Mouse (Mus musculus): ENCODE results near the gene D430042O09Rik. TPM values are rescaled to one million over a fixed set of nuclear protein-coding genes. Genes with fewer than 3 reads are reported as not detected.

D430042O09Rik gene
- polyA plus RNA-seq, 1 experiment from 2014 or later, result 2.0 TPM

DNA sequence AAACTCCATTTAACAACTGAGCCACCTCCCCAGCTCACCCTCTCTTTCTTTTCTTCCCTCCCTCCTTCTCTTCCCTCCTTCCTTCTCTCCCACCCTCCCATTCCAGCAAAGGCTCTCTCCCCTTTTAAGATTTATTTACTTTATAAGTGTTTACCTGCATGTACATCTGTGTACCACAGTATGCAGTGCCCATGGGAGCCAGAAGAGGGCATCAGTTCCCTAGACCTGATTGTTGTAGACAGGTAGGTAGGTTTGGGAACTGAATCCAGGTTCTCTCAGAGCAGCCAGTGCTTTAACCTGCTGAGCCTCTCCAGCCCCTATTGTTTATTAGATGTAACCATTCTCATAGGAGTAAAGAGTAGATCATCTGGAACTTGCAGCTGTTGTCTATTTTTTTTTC is 14.4 kb downstream of the D430042O09Rik start:
- Histone ChIP-seq H3K36me3 (ENCODE audit: control insufficient read depth, insufficient read depth) (no peaks in the 10 kb centered on the region), H3K4me2 (ENCODE audit: low read depth, low read length) (no peak overlapping the region), H3K9me3 (replicated peaks; ENCODE audit: control insufficient read depth, low read length) (no peaks in the 10 kb centered on the region), H3K27ac (ENCODE audit: low read length) (no peak overlapping the region), H3K9ac (ENCODE audit: low read depth, low read length) (no peak overlapping the region), H3K4me3 (ENCODE audit: low read depth, low read length) (no peak overlapping the region), H3K4me1 (ENCODE audit: control insufficient read depth, low read depth, low read length) (no peaks in the 10 kb centered on the region), H3K27me3 (ENCODE audit: control insufficient read depth, insufficient read depth, low read depth, low read length) (no peaks in the 10 kb centered on the region)
- no peak for ATAC-seq (ENCODE audit: low read depth)

DNA sequence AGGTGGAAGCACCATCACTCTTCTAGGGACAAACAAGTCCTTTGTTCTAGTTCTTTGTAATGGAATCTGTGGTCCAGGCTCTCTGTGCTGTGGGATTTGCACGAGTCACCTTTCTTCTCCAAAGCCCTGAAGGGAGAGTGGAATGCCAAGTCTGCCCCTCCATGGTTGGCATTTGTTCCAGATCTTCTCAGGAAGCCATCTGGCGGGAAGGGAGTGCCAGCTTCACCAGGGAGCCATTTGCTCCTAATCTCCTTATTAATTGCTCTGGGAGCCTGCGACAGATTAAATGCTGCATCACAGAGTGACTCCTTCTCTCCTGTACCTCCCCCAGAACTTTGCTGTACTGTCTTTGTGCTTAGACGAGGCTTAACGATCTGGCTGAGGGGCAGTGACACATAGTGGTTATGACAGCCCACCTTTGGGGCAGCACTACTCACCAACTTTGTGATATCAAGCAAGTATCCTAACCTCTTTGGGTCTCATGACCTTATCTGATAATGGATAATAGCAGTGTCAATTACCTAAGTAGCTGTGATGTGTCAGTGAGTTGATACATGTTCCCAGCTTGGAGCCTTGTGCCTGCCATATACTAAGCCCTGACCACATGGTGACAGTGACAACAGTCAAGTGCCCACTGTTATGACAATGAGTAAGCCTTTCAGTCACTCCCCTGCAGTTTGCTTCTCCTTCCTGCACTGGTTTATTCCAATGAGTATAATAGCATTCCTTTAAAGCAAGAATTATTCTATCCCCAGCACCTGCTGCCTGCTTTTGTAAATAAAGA is 15.7 kb downstream of the D430042O09Rik start:
- 66% methylated on average over 5 of the region's 5 CpGs for WGBS (ENCODE audit: insufficient replicate concordance)
- ATAC-seq (ENCODE audit: low read depth), result no peak
- no peaks in the 10 kb centered on the region for H3K36me3 ChIP-seq (ENCODE audit: control insufficient read depth, insufficient read depth)
- no peaks in the 10 kb centered on the region for H3K9me3 ChIP-seq (replicated peaks; ENCODE audit: control insufficient read depth, low read length)
- no peaks in the 10 kb centered on the region for H3K27me3 ChIP-seq (ENCODE audit: control insufficient read depth, insufficient read depth, low read depth, low read length)
- no peak overlapping the region for H3K4me3 ChIP-seq (ENCODE audit: low read depth, low read length)
- no peak overlapping the region for H3K27ac ChIP-seq (ENCODE audit: low read length)
- H3K4me2 ChIP-seq (ENCODE audit: low read depth, low read length), result no peak overlapping the region
- no peaks in the 10 kb centered on the region for H3K4me1 ChIP-seq (ENCODE audit: control insufficient read depth, low read depth, low read length)
- no peak overlapping the region for H3K9ac ChIP-seq (ENCODE audit: low read depth, low read length)

DNA sequence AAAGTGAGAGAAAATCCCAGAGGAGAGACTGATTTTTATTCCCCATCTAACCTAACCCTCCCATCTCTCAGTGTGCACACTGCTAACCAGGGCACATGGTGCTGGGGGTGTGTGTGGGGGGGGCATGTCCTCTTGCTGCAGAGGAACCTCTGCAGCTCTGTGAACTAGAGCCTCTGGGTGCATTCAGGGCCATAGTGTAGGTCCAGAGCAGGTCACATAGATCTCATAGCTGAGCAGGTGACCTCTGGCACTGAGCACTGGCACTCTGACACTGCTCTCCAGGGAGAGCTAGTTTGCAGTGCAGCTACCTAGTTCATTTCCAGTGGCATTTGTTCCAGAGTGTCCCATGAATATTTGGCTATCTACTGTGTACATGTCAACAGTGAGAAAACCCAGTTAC is 24.0 kb downstream of the D430042O09Rik start:
- Histone ChIP-seq H3K27ac (ENCODE audit: low read length) (no peak overlapping the region), H3K36me3 (ENCODE audit: control insufficient read depth, insufficient read depth) (no peaks in the 10 kb centered on the region), H3K27me3 (ENCODE audit: control insufficient read depth, insufficient read depth, low read depth, low read length) (no peaks in the 10 kb centered on the region), H3K4me2 (ENCODE audit: low read depth, low read length) (no peak overlapping the region), H3K4me1 (ENCODE audit: control insufficient read depth, low read depth, low read length) (peaks cover 2% of the 10 kb centered on the region; the same call in 1 of the 2 replicates), H3K9me3 (replicated peaks; ENCODE audit: control insufficient read depth, low read length) (no peaks in the 10 kb centered on the region), H3K4me3 (ENCODE audit: low read depth, low read length) (no peak overlapping the region), H3K9ac (ENCODE audit: low read depth, low read length) (no peak overlapping the region)
- ATAC-seq (ENCODE audit: low read depth), result peak; percentile 27

GRCm38 (mm10) chr7:125733791-125734190 is 26.1 kb downstream of the D430042O09Rik start:
- H3K9ac ChIP-seq (ENCODE audit: low read depth, low read length), result no peak overlapping the region
- no peaks in the 10 kb centered on the region for H3K36me3 ChIP-seq (ENCODE audit: control insufficient read depth, insufficient read depth)
- no peaks in the 10 kb centered on the region for H3K27me3 ChIP-seq (ENCODE audit: control insufficient read depth, insufficient read depth, low read depth, low read length)
- H3K4me3 ChIP-seq (ENCODE audit: low read depth, low read length), result no peak overlapping the region
- no peaks in the 10 kb centered on the region for H3K9me3 ChIP-seq (replicated peaks; ENCODE audit: control insufficient read depth, low read length)
- ATAC-seq (ENCODE audit: low read depth), result no peak
- no peak overlapping the region for H3K27ac ChIP-seq (ENCODE audit: low read length)
- H3K4me1 ChIP-seq (ENCODE audit: control insufficient read depth, low read depth, low read length), result peaks cover 2% of the 10 kb centered on the region; the same call in 1 of the 2 replicates
- H3K4me2 ChIP-seq (ENCODE audit: low read depth, low read length), result no peak overlapping the region
- WGBS (ENCODE audit: insufficient replicate concordance), result 70% methylated on average over 4 of the region's 4 CpGs

GRCm38 (mm10) chr7:125736366-125737015 is 28.8 kb downstream of the D430042O09Rik start:
- H3K9me3 ChIP-seq (replicated peaks; ENCODE audit: control insufficient read depth, low read length), result no peaks in the 10 kb centered on the region
- no peaks in the 10 kb centered on the region for H3K27me3 ChIP-seq (ENCODE audit: control insufficient read depth, insufficient read depth, low read depth, low read length)
- H3K4me3 ChIP-seq (ENCODE audit: low read depth, low read length), result no peak overlapping the region
- H3K4me2 ChIP-seq (ENCODE audit: low read depth, low read length), result no peak overlapping the region
- WGBS (ENCODE audit: insufficient replicate concordance), result 60% methylated on average over 4 of the region's 4 CpGs
- H3K36me3 ChIP-seq (ENCODE audit: control insufficient read depth, insufficient read depth), result no peaks in the 10 kb centered on the region
- H3K4me1 ChIP-seq (ENCODE audit: control insufficient read depth, low read depth, low read length), result peaks cover 2% of the 10 kb centered on the region; the same call in 1 of the 2 replicates
- no peak overlapping the region for H3K27ac ChIP-seq (ENCODE audit: low read length)
- H3K9ac ChIP-seq (ENCODE audit: low read depth, low read length), result no peak overlapping the region
- no peak for ATAC-seq (ENCODE audit: low read depth)

GRCm38 (mm10) chr7:125740521-125740920 is 32.8 kb downstream of the D430042O09Rik start:
- no peak overlapping the region for H3K27ac ChIP-seq (ENCODE audit: low read length)
- no peak overlapping the region for H3K4me3 ChIP-seq (ENCODE audit: low read depth, low read length)
- no peak for ATAC-seq (ENCODE audit: low read depth)
- no peaks in the 10 kb centered on the region for H3K9me3 ChIP-seq (replicated peaks; ENCODE audit: control insufficient read depth, low read length)
- no peak overlapping the region for H3K9ac ChIP-seq (ENCODE audit: low read depth, low read length)
- no peaks in the 10 kb centered on the region for H3K4me1 ChIP-seq (ENCODE audit: control insufficient read depth, low read depth, low read length)
- no peaks in the 10 kb centered on the region for H3K36me3 ChIP-seq (ENCODE audit: control insufficient read depth, insufficient read depth)
- H3K27me3 ChIP-seq (ENCODE audit: control insufficient read depth, insufficient read depth, low read depth, low read length), result no peaks in the 10 kb centered on the region
- H3K4me2 ChIP-seq (ENCODE audit: low read depth, low read length), result no peak overlapping the region
- WGBS (ENCODE audit: insufficient replicate concordance), result 61% methylated on average over 2 of the region's 2 CpGs

DNA sequence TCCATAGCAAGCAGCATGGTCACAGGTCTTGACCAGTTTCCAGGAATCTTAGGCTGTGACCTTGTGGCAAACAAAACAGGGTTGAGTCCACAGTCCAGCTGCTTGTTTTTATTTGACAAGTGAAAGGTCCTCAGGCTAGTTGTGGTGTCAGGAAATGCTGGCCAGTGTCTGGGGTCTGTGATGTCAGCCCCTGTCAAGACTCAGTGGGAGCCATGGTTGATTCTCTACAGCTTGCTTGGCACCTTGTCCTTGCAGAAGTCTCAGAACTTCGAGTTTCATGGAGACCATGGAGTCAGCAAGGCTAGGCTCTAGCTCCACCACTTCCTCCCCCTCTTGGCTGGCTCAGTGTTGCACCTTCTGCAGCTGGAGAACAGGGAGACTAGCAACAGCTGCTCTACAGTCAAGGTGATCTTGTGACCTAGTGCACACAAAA is 33.6 kb downstream of the D430042O09Rik start:
- no peaks in the 10 kb centered on the region for H3K4me1 ChIP-seq (ENCODE audit: control insufficient read depth, low read depth, low read length)
- H3K27ac ChIP-seq (ENCODE audit: low read length), result no peak overlapping the region
- H3K4me3 ChIP-seq (ENCODE audit: low read depth, low read length), result no peak overlapping the region
- no peaks in the 10 kb centered on the region for H3K27me3 ChIP-seq (ENCODE audit: control insufficient read depth, insufficient read depth, low read depth, low read length)
- H3K9ac ChIP-seq (ENCODE audit: low read depth, low read length), result no peak overlapping the region
- no peaks in the 10 kb centered on the region for H3K9me3 ChIP-seq (replicated peaks; ENCODE audit: control insufficient read depth, low read length)
- H3K36me3 ChIP-seq (ENCODE audit: control insufficient read depth, insufficient read depth), result no peaks in the 10 kb centered on the region
- 24% methylated on average over 1 of the region's 1 CpGs for WGBS (ENCODE audit: insufficient replicate concordance)
- no peak overlapping the region for H3K4me2 ChIP-seq (ENCODE audit: low read depth, low read length)
- 0 out of 2 replicates have a peak, but pooled peaks have one; percentile 21 for ATAC-seq (ENCODE audit: low read depth)

- H3K4me3 ChIP-seq (ENCODE audit: low read depth, low read length), result no peak overlapping the region
- H3K27ac ChIP-seq (ENCODE audit: low read length), result no peak overlapping the region
- H3K9me3 ChIP-seq (replicated peaks; ENCODE audit: control insufficient read depth, low read length), result no peaks in the 10 kb centered on the region
- no peaks in the 10 kb centered on the region for H3K36me3 ChIP-seq (ENCODE audit: control insufficient read depth, insufficient read depth)
- H3K9ac ChIP-seq (ENCODE audit: low read depth, low read length), result no peak overlapping the region
- no peak for ATAC-seq (ENCODE audit: low read depth)
- H3K27me3 ChIP-seq (ENCODE audit: control insufficient read depth, insufficient read depth, low read depth, low read length), result no peaks in the 10 kb centered on the region
- H3K4me2 ChIP-seq (ENCODE audit: low read depth, low read length), result no peak overlapping the region
- H3K4me1 ChIP-seq (ENCODE audit: control insufficient read depth, low read depth, low read length), result no peaks in the 10 kb centered on the region
- 59% methylated on average over 1 of the region's 1 CpGs for WGBS (ENCODE audit: insufficient replicate concordance)
Measured at GRCm38 (mm10) chr7:125744774-125745173, 37.1 kb downstream of the D430042O09Rik start.

DNA sequence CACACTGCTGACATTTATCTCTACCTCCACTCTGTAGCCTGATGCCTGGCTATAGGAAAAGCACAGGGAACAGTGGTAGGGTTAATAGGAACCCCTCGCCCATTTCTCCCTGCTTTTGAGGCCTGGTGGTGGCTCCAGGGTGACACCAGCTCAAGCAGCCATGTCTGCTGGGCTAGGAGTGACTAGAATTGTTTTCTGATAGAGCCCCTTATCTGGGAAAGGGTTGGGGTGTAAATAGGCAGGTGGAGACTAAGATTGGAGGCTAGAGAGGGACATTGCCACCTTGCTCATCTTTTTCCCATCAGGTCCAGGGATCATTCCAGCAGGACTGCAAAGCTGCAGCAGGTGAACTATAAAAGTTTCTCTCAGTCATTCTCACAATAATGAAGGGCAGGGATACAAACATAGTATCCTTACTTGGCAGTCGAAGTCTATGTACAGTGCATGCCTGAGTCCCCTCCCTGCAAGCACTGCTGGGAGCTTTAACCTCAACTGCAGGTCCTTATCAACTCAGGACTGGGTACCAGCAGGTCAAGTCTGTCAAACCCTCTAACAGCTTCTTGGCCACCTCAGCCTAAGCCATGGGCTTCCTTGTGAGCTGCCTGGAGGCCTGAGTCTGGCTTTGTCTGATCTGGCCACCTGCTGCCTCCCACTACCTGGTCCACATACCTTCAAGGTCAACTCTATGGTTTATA is 39.1 kb downstream of the D430042O09Rik start:
- H3K4me2 ChIP-seq (ENCODE audit: low read depth, low read length), result no peak overlapping the region
- H3K4me3 ChIP-seq (ENCODE audit: low read depth, low read length), result no peak overlapping the region
- H3K9ac ChIP-seq (ENCODE audit: low read depth, low read length), result no peak overlapping the region
- no peak overlapping the region for H3K27ac ChIP-seq (ENCODE audit: low read length)
- no peak for ATAC-seq (ENCODE audit: low read depth)
- WGBS (ENCODE audit: insufficient replicate concordance), result 51% methylated on average over 2 of the region's 2 CpGs
- no peaks in the 10 kb centered on the region for H3K9me3 ChIP-seq (replicated peaks; ENCODE audit: control insufficient read depth, low read length)
- no peaks in the 10 kb centered on the region for H3K4me1 ChIP-seq (ENCODE audit: control insufficient read depth, low read depth, low read length)
- H3K36me3 ChIP-seq (ENCODE audit: control insufficient read depth, insufficient read depth), result no peaks in the 10 kb centered on the region
- no peaks in the 10 kb centered on the region for H3K27me3 ChIP-seq (ENCODE audit: control insufficient read depth, insufficient read depth, low read depth, low read length)
